Mouse (Mus musculus): ENCODE results near the gene Nthl1. TPM values are rescaled to one million over a fixed set of nuclear protein-coding genes. Genes with fewer than 3 reads are reported as not detected.

The Nthl1 gene
- polyA plus RNA-seq, 1 experiment = 9.8 TPM

DNA sequence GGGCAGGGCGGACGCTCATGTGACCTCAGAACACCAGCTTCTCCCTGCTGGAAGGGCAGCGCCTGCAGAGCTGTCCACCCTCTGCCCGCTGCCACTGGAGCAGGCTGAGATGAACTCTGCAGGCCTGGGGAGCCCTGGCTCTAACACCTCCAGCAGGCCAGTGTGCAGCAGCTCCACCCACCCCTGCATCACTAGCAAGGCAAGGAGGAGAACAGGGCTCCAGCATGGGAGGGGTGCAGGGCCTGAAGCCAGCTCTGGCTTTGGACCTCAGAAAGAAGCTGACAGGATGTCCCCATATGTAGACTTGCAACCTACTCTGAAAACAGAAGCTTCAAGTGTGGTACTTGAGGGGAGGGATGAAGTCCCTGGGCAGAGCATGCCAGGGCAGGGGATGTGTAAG lies 32.0 kb upstream of the Nthl1 start:
- Histone ChIP-seq H3K4me1 (replicated peaks; ENCODE audit: control insufficient read depth, insufficient read depth, low read length) (0 out of 2 replicates have a peak, but pooled peaks cover 4% of the 10 kb centered on the region), H3K36me3 (ENCODE audit: control insufficient read depth, insufficient read depth, low read length) (peaks cover 19% of the 10 kb centered on the region), H3K4me3 (ENCODE audit: control insufficient read depth, insufficient read depth, low read length) (no peak overlapping the region), H3K27me3 (ENCODE audit: control insufficient read depth, insufficient read depth, low read length) (no peaks in the 10 kb centered on the region), H3K27ac (ENCODE audit: control insufficient read depth, insufficient read depth, low read length) (no peak overlapping the region)
- TF ChIP-seq POLR2A (IDR thresholded peaks at IDR 0.05; ENCODE audit: control insufficient read depth, extremely low read depth, insufficient read depth, low read length, poor library complexity) (no peak), CTCF (IDR thresholded peaks at IDR 0.05; ENCODE audit: borderline replicate concordance, control insufficient read depth, extremely low read depth, insufficient read depth, low read length, poor library complexity) (no peak)
- DNase-seq = no peak
- 99% methylated on average over 4 of the region's 4 CpGs for whole genome bisulfite sequencing

DNA sequence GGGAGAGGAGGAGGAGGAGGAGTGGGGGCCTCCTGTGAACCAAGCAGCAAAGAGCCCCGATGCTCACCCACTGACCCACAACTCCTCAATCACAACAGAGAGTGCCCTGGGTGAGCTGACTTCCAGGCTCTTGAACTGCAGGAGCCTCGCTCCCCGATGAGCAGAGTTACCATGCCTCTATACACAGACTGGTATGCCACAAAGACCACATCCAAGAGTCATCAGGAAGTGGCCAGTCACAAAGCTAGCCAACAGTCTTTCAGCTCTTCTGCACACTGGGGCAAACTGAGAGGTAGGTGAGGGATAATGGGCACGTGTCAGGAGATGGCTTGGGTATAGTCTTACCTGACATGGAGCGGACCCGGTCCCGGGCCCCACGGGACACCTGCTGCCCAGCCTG lies 28.5 kb upstream of the Nthl1 start:
- no peak for DNase-seq
- H3K36me3 ChIP-seq (ENCODE audit: control insufficient read depth, insufficient read depth, low read length) = peaks cover 8% of the 10 kb centered on the region
- H3K27ac ChIP-seq (ENCODE audit: control insufficient read depth, insufficient read depth, low read length) = no peak overlapping the region
- 0 out of 2 replicates have a peak, but pooled peaks cover 4% of the 10 kb centered on the region for H3K4me1 ChIP-seq (replicated peaks; ENCODE audit: control insufficient read depth, insufficient read depth, low read length)
- TF ChIP-seq POLR2A (IDR thresholded peaks at IDR 0.05; ENCODE audit: control insufficient read depth, extremely low read depth, insufficient read depth, low read length, poor library complexity) = no peak
- no peak for TF ChIP-seq CTCF (IDR thresholded peaks at IDR 0.05; ENCODE audit: borderline replicate concordance, control insufficient read depth, extremely low read depth, insufficient read depth, low read length, poor library complexity)
- 44% methylated on average over 8 of the region's 8 CpGs for WGBS
- no peaks in the 10 kb centered on the region for H3K27me3 ChIP-seq (ENCODE audit: control insufficient read depth, insufficient read depth, low read length)
- H3K4me3 ChIP-seq (ENCODE audit: control insufficient read depth, insufficient read depth, low read length) = no peak overlapping the region

GRCm38 (mm10) chr17:24604557-24604956 lies 27.9 kb upstream of the Nthl1 start:
- Histone ChIP-seq H3K4me3 (ENCODE audit: control insufficient read depth, insufficient read depth, low read length) (no peak overlapping the region), H3K4me1 (replicated peaks; ENCODE audit: control insufficient read depth, insufficient read depth, low read length) (0 out of 2 replicates have a peak, but pooled peaks cover 4% of the 10 kb centered on the region), H3K36me3 (ENCODE audit: control insufficient read depth, insufficient read depth, low read length) (peaks cover 8% of the 10 kb centered on the region), H3K27me3 (ENCODE audit: control insufficient read depth, insufficient read depth, low read length) (no peaks in the 10 kb centered on the region), H3K27ac (ENCODE audit: control insufficient read depth, insufficient read depth, low read length) (no peak overlapping the region)
- no peak for TF ChIP-seq CTCF (IDR thresholded peaks at IDR 0.05; ENCODE audit: borderline replicate concordance, control insufficient read depth, extremely low read depth, insufficient read depth, low read length, poor library complexity)
- no peak for TF ChIP-seq POLR2A (IDR thresholded peaks at IDR 0.05; ENCODE audit: control insufficient read depth, extremely low read depth, insufficient read depth, low read length, poor library complexity)
- DNase-seq = no peak
- 95% methylated on average over 3 of the region's 3 CpGs for WGBS

DNA sequence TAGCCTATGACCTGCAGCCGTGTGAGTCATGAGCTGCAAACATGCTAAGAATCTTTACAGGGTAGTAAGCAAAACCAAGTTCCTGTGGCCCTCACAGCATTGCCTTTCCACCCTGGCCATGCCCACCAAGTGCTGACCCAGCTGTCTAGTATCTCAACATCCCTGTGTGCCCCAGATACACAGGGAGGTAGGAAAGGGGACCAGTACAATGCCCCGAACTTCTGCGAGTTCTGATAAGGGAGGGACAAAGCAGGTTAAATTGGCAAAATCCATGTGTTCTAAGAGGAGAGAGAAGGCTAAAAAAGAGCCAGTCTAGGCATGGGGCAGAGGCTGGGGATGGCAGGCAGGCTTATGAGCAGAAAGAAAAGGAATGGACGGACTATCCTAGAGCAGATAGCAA lies 24.1 kb upstream of the Nthl1 start:
- no peak for DNase-seq
- TF ChIP-seq POLR2A (IDR thresholded peaks at IDR 0.05; ENCODE audit: control insufficient read depth, extremely low read depth, insufficient read depth, low read length, poor library complexity) = no peak
- no peak for TF ChIP-seq CTCF (IDR thresholded peaks at IDR 0.05; ENCODE audit: borderline replicate concordance, control insufficient read depth, extremely low read depth, insufficient read depth, low read length, poor library complexity)
- 0 out of 2 replicates have a peak, but pooled peaks cover 4% of the 10 kb centered on the region for H3K4me1 ChIP-seq (replicated peaks; ENCODE audit: control insufficient read depth, insufficient read depth, low read length)
- WGBS = 97% methylated on average over 4 of the region's 4 CpGs
- no peaks in the 10 kb centered on the region for H3K27me3 ChIP-seq (ENCODE audit: control insufficient read depth, insufficient read depth, low read length)
- H3K27ac ChIP-seq (ENCODE audit: control insufficient read depth, insufficient read depth, low read length) = no peak overlapping the region
- H3K36me3 ChIP-seq (ENCODE audit: control insufficient read depth, insufficient read depth, low read length) = peaks cover 8% of the 10 kb centered on the region
- no peak overlapping the region for H3K4me3 ChIP-seq (ENCODE audit: control insufficient read depth, insufficient read depth, low read length)

GRCm38 (mm10) chr17:24608874-24609273 lies 23.6 kb upstream of the Nthl1 start:
- no peak overlapping the region for H3K4me3 ChIP-seq (ENCODE audit: control insufficient read depth, insufficient read depth, low read length)
- no peaks in the 10 kb centered on the region for H3K27me3 ChIP-seq (ENCODE audit: control insufficient read depth, insufficient read depth, low read length)
- no peak overlapping the region for H3K27ac ChIP-seq (ENCODE audit: control insufficient read depth, insufficient read depth, low read length)
- H3K36me3 ChIP-seq (ENCODE audit: control insufficient read depth, insufficient read depth, low read length) = peaks cover 14% of the 10 kb centered on the region
- no peak for DNase-seq
- H3K4me1 ChIP-seq (replicated peaks; ENCODE audit: control insufficient read depth, insufficient read depth, low read length) = 0 out of 2 replicates have a peak, but pooled peaks cover 4% of the 10 kb centered on the region
- 81% methylated on average over 8 of the region's 8 CpGs for whole genome bisulfite sequencing
- TF ChIP-seq POLR2A (IDR thresholded peaks at IDR 0.05; ENCODE audit: control insufficient read depth, extremely low read depth, insufficient read depth, low read length, poor library complexity) = no peak
- TF ChIP-seq CTCF (IDR thresholded peaks at IDR 0.05; ENCODE audit: borderline replicate concordance, control insufficient read depth, extremely low read depth, insufficient read depth, low read length, poor library complexity) = no peak

DNA sequence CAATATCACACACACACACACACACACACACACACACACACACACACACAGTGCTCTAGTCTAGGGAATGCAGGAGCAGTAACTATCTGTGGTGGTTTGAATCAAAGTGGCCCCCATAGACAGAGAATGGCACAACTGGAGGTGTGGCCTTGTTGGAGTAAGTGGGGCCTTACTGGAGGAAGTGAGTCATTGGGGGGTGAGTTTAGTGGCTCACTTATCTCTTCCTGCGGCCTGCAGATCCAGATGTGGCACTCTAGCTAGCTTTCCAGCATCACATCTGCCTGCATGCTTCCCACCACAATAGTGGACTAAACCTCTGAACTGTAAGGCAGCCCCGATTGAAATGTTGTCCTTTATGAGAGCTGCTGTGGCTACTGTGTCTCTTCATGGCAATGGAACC lies 21.8 kb upstream of the Nthl1 start:
- no peak for DNase-seq
- 12% methylated on average over 2 of the region's 2 CpGs for WGBS
- peaks cover 9% of the 10 kb centered on the region for H3K36me3 ChIP-seq (ENCODE audit: control insufficient read depth, insufficient read depth, low read length)
- H3K4me3 ChIP-seq (ENCODE audit: control insufficient read depth, insufficient read depth, low read length) = no peak overlapping the region
- H3K27ac ChIP-seq (ENCODE audit: control insufficient read depth, insufficient read depth, low read length) = no peak overlapping the region
- H3K27me3 ChIP-seq (ENCODE audit: control insufficient read depth, insufficient read depth, low read length) = no peaks in the 10 kb centered on the region
- H3K4me1 ChIP-seq (replicated peaks; ENCODE audit: control insufficient read depth, insufficient read depth, low read length) = no peaks in the 10 kb centered on the region
- TF ChIP-seq CTCF (IDR thresholded peaks at IDR 0.05; ENCODE audit: borderline replicate concordance, control insufficient read depth, extremely low read depth, insufficient read depth, low read length, poor library complexity) = no peak
- no peak for TF ChIP-seq POLR2A (IDR thresholded peaks at IDR 0.05; ENCODE audit: control insufficient read depth, extremely low read depth, insufficient read depth, low read length, poor library complexity)

Measured in thymus, adult 2 months (tissue).